ENCODE assay signal across 37 mouse cellular contexts in the genomic region with DNA sequence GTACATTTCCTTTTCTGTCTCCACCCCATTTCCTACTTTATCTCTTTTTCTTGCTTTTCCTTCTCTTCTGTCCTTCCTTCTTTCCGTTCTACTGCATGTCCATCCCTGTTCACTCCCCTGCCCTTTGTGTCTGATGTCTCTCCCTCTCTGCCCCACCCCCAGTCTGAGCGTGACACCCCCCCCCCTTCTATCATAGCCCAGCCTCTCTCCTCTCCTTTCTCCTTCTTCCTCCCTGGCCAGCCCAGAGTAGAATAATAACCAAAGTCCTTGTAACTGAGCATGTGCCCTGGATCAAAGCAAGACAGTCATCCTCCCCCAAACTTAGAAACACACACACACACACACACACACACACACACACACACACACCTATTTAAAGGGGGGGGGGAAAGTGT. TPM values are rescaled to one million over a fixed set of nuclear protein-coding genes. Genes with fewer than 3 reads are reported as not detected.
DNase-seq lines count a peak whose midpoint lies in the region; ATAC-seq lines count a peak whose summit lies in the region.
"Had no signal": no experiment of that assay in that cellular context is flagged by ENCODE, and none has a peak within 500 bp of the region (broad histone marks: within the 10 kb centered on the region; RNA-seq: fewer than 3 reads in every experiment).

No protein-coding gene starts in this region.

- peak; percentile 21 for DNase-seq in midbrain, embryonic 10.5 days (ENCODE audit: low spot score)
- DNase-seq in midbrain, embryonic 11.5 days (ENCODE audit: low spot score, missing footprints), result no peak
- DNase-seq in kidney, adult 9 months, result peak; percentile 62
- no peak for DNase-seq in frontal cortex, postnatal 25 days (ENCODE audit: low spot score in 2 of 2)
- DNase-seq in heart, adult 8-10 months (ENCODE audit: low spot score), result no peak
- DNase-seq: adrenal gland, postnatal 36 days; B cell, adult 2 months; cerebellum, adult 18-20 months; forebrain, postnatal 0 days; gastrocnemius, postnatal 14 days; heart, postnatal 4 days; layer of hippocampus, postnatal 36 days; liver, embryonic 13.5 days; lung, adult 18-20 months; lung, postnatal 4 days; right cerebral cortex, adult 18-20 months; spleen, adult 18-20 months; thymus, postnatal 14 days had no signal

- H3K27me3 ChIP-seq in midbrain, embryonic 10.5 days (ENCODE audit: low read depth, poor library complexity, severe bottlenecking), result peaks cover 100% of the 10 kb centered on the region
- H3K27me3 ChIP-seq in midbrain, embryonic 11.5 days (ENCODE audit: control insufficient read depth, insufficient read depth, low read length), result peaks cover 99% of the 10 kb centered on the region
- peaks cover 64% of the 10 kb centered on the region for H3K27me3 ChIP-seq in kidney, embryonic 16.5 days (ENCODE audit: insufficient read depth, low read length)
- H3K27me3 ChIP-seq in neural tube, embryonic 13.5 days, result peaks cover 100% of the 10 kb centered on the region

- H3K36me3 ChIP-seq in midbrain, embryonic 10.5 days, result no peaks in the 10 kb centered on the region
- H3K36me3 ChIP-seq in midbrain, embryonic 11.5 days (ENCODE audit: control insufficient read depth, insufficient read depth, low read length), result no peaks in the 10 kb centered on the region
- no peaks in the 10 kb centered on the region for H3K36me3 ChIP-seq in kidney, embryonic 16.5 days (ENCODE audit: insufficient read depth, low read length)
- H3K36me3 ChIP-seq in neural tube, embryonic 13.5 days, result no peaks in the 10 kb centered on the region
- H3K36me3 ChIP-seq: embryonic facial prominence, embryonic 15.5 days; forebrain, embryonic 12.5 days; intestine, embryonic 15.5 days; limb, embryonic 10.5 days; limb, embryonic 15.5 days; liver, embryonic 13.5 days had no signal

- H3K4me3 ChIP-seq in midbrain, embryonic 10.5 days, result no peak overlapping the region; the same call in 1 of the 2 replicates
- no peak overlapping the region for H3K4me3 ChIP-seq in midbrain, embryonic 11.5 days (ENCODE audit: low read depth, low read length)
- peak overlapping the region; percentile 50; the same call in 1 of the 2 replicates for H3K4me3 ChIP-seq in kidney, embryonic 16.5 days (ENCODE audit: low read length)
- H3K4me3 ChIP-seq in neural tube, embryonic 13.5 days, result no peak overlapping the region
- H3K4me3 ChIP-seq: embryonic facial prominence, embryonic 15.5 days; forebrain, embryonic 12.5 days; intestine, embryonic 15.5 days; limb, embryonic 10.5 days; limb, embryonic 15.5 days; liver, embryonic 13.5 days; megakaryocyte, embryonic 14.5 days had no signal

- H3K9me3 ChIP-seq in midbrain, embryonic 10.5 days (replicated peaks), result no peaks in the 10 kb centered on the region
- 0 out of 2 replicates have a peak, but pooled peaks cover 3% of the 10 kb centered on the region for H3K9me3 ChIP-seq in midbrain, embryonic 11.5 days (ENCODE audit: control insufficient read depth, low read length)
- no peaks in the 10 kb centered on the region for H3K9me3 ChIP-seq in kidney, embryonic 16.5 days (ENCODE audit: low read length)
- no peaks in the 10 kb centered on the region for H3K9me3 ChIP-seq in neural tube, embryonic 13.5 days
- H3K9me3 ChIP-seq: embryonic facial prominence, embryonic 15.5 days; forebrain, embryonic 12.5 days; intestine, embryonic 15.5 days; limb, embryonic 10.5 days; limb, embryonic 15.5 days; liver, embryonic 13.5 days had no signal

- WGBS in midbrain, embryonic 10.5 days, result 0% methylated on average over 2 of the region's 2 CpGs
- 3% methylated on average over 2 of the region's 2 CpGs for WGBS in midbrain, embryonic 11.5 days
- WGBS in kidney, embryonic 16.5 days, result 0% methylated on average over 2 of the region's 2 CpGs
- 0% methylated on average over 2 of the region's 2 CpGs for WGBS in neural tube, embryonic 13.5 days

- H3K4me1 ChIP-seq in midbrain, embryonic 10.5 days, result peaks cover 49% of the 10 kb centered on the region
- H3K4me1 ChIP-seq in midbrain, embryonic 11.5 days (ENCODE audit: control insufficient read depth, insufficient read depth, low read length), result peaks cover 12% of the 10 kb centered on the region
- H3K4me1 ChIP-seq in kidney, embryonic 16.5 days (ENCODE audit: insufficient read depth, low read length), result peaks cover 57% of the 10 kb centered on the region
- peaks cover 48% of the 10 kb centered on the region for H3K4me1 ChIP-seq in neural tube, embryonic 13.5 days (replicated peaks)
- H3K4me1 ChIP-seq: liver, embryonic 13.5 days; megakaryocyte, embryonic 14.5 days had no signal

- ATAC-seq in midbrain, embryonic 11.5 days (ENCODE audit: low FRiP score), result no peak
- ATAC-seq in kidney, embryonic 16.5 days (ENCODE audit: low FRiP score, low TSS enrichment), result no peak
- no peak for ATAC-seq in neural tube, embryonic 13.5 days (ENCODE audit: low read depth)
- ATAC-seq: forebrain, postnatal 0 days; hindbrain, postnatal 0 days; intestine, embryonic 15.5 days; lung, postnatal 0 days had no signal

- H3K4me2 ChIP-seq in midbrain, embryonic 11.5 days, result no peak overlapping the region
- peak overlapping the region; percentile 71 for H3K4me2 ChIP-seq in kidney, embryonic 16.5 days (replicated peaks; ENCODE audit: low read depth, low read length)
- peak overlapping the region; percentile 51 for H3K4me2 ChIP-seq in neural tube, embryonic 13.5 days
- H3K4me2 ChIP-seq: embryonic facial prominence, embryonic 15.5 days; forebrain, embryonic 12.5 days; intestine, embryonic 15.5 days; limb, embryonic 15.5 days; liver, embryonic 13.5 days had no signal

- no peak overlapping the region for H3K27ac ChIP-seq in midbrain, embryonic 10.5 days (replicated peaks)
- no peak overlapping the region for H3K27ac ChIP-seq in midbrain, embryonic 11.5 days (ENCODE audit: low read depth, low read length)
- H3K27ac ChIP-seq in kidney, embryonic 16.5 days (ENCODE audit: low read length), result peak overlapping the region; percentile 99
- H3K27ac ChIP-seq in neural tube, embryonic 13.5 days (replicated peaks), result peak overlapping the region; percentile 79
- H3K27ac ChIP-seq: embryonic facial prominence, embryonic 15.5 days; forebrain, embryonic 12.5 days; hindbrain, postnatal 0 days; intestine, embryonic 15.5 days; limb, embryonic 10.5 days; limb, embryonic 15.5 days; liver, embryonic 13.5 days had no signal

- H3K9ac ChIP-seq in midbrain, embryonic 11.5 days (ENCODE audit: low read length), result no peak overlapping the region
- peak overlapping the region; percentile 76; the same call in 1 of the 2 replicates for H3K9ac ChIP-seq in kidney, embryonic 16.5 days (replicated peaks; ENCODE audit: low read length)
- H3K9ac ChIP-seq in neural tube, embryonic 13.5 days, result no peak overlapping the region; the same call in 1 of the 2 replicates
- H3K9ac ChIP-seq: embryonic facial prominence, embryonic 15.5 days; forebrain, embryonic 12.5 days; forebrain, postnatal 0 days; intestine, embryonic 15.5 days; limb, embryonic 15.5 days; liver, embryonic 13.5 days had no signal

RNA-seq across cellular contexts. Expression of gene Pax2, which starts 12.8 kb away (rescaled TPM):
- 0.60 and 1.1 TPM in 2 replicates for polyA plus RNA-seq in midbrain, embryonic 10.5 days (2016; fragmentation: Nextera tagmentation; extraction: Ambion mirVana)
- 0.34 and 0.57 TPM in 2 replicates for polyA plus RNA-seq in midbrain, embryonic 11.5 days (2014; fragmentation: Nextera tagmentation; extraction: Ambion mirVana)
- 23.8 and 33.2 TPM in 2 replicates for polyA plus RNA-seq in kidney, embryonic 16.5 days (2015; fragmentation: Nextera tagmentation; extraction: Ambion mirVana)
- polyA plus RNA-seq in neural tube, embryonic 13.5 days (2015; fragmentation: Nextera tagmentation; extraction: Ambion mirVana), result 25.2 and 28.2 TPM in 2 replicates
- not detected for total RNA-seq in heart, adult 8-10 months (2022)
- total RNA-seq: adrenal gland, adult 18-20 months; adrenal gland, postnatal 36 days; common myeloid progenitor, adult 5-6 weeks; gastrocnemius, postnatal 14 days; granulocyte monocyte progenitor cell, adult 5-6 weeks; heart, postnatal 4 days; left cerebral cortex, postnatal 10 days; monocyte, adult 5-6 weeks had no signal
- polyA plus RNA-seq: heart, embryonic 11.5 days; heart, embryonic 16.5 days; large intestine, adult 2 months; limb, embryonic 15.5 days; liver, embryonic 13.5 days; lung, postnatal 0 days; stomach, embryonic 16.5 days had no signal

Comparison
In these comparisons a context has a peak if more than half of its experiments do, and no peak if none do; other contexts are left out.
1. DNase-seq: peak in midbrain, embryonic 10.5 days (single experiment) and kidney, adult 9 months (single experiment); none in midbrain, embryonic 11.5 days (single experiment), frontal cortex, postnatal 25 days (0 of 2) and heart, adult 8-10 months (single experiment).
2. H3K27ac ChIP-seq: peak in kidney, embryonic 16.5 days (single experiment) and neural tube, embryonic 13.5 days (single experiment); none in midbrain, embryonic 10.5 days (single experiment) and midbrain, embryonic 11.5 days (single experiment).
3. RNA of gene Pax2, which starts 12.8 kb away (polyA plus RNA-seq): 25.2 to 28.2 TPM in neural tube, embryonic 13.5 days and 23.8 to 33.2 TPM in kidney, embryonic 16.5 days; 0.60 to 1.1 TPM in midbrain, embryonic 10.5 days and 0.34 to 0.57 TPM in midbrain, embryonic 11.5 days; every median in the first group is over 10 times any median in the second.